Mouse (Mus musculus): Measurements from ENCODE around the gene Grm4.
A peak's percentile ranks its signal among the peaks of the same experiment; 100 is the strongest.

The Grm4 gene

GRCm38 (mm10) chr17:27445364-27446075 is 75.7 kb downstream of the Grm4 start:
- DNase-seq: no peak

DNA sequence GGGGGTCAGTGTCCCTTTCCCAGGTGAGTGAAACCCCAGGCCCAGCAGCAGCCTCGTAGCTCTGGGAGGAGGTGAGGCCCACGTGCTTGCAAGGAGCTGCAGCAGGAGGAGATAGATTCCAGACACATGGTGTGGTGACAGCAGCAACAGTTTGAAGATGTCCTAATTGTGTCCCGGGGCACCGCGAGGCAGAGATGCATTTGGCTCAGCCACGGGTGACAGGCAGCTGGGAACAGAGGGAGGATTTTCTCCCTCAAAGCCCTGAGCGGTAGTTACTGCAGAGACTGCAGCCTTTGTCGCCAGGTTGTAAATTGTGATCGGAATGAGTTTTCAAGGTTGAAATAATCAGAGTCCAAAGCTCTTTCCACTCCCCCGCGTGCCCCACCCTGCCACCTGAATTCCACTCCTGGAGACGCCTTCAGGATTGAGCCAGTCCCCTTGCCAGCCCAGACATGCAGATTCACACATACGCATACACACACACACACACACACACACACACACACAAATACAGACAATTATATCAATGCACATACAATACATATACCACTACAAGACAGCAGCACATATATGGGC is 78.6 kb downstream of the Grm4 start:
- no peak for DNase-seq

DNA sequence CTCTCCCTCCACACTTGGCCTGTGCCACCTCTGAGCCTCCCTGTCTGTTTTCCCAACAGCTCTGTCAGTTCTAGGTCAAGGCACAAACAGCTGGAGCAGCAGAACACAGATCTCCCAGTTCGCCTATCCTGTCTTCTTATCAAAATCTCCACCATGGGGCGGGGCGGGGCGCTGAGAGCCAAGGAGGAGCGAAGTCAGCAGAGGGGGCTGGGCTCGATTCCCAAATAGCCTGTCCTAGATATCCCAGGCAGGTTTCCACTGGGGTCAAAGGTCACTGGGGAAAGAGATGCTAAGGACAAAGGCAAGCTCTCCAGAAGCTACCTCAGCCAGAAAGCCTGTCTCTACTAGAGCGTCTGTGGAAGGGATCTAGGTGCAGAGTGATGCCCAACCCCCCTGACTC is 79.4 kb downstream of the Grm4 start:
- no peak for DNase-seq

GRCm38 (mm10) chr17:27435799-27436198 is 85.4 kb downstream of the Grm4 start:
- DNase-seq: no peak

- peak; percentile 72 to 73 for DNase-seq
Measured at GRCm38 (mm10) chr17:27435225-27435624, 86.0 kb downstream of the Grm4 start.

GRCm38 (mm10) chr17:27434066-27434465 is 87.1 kb downstream of the Grm4 start:
- peak in 1 of 2 experiments; percentile 37 for DNase-seq

DNA sequence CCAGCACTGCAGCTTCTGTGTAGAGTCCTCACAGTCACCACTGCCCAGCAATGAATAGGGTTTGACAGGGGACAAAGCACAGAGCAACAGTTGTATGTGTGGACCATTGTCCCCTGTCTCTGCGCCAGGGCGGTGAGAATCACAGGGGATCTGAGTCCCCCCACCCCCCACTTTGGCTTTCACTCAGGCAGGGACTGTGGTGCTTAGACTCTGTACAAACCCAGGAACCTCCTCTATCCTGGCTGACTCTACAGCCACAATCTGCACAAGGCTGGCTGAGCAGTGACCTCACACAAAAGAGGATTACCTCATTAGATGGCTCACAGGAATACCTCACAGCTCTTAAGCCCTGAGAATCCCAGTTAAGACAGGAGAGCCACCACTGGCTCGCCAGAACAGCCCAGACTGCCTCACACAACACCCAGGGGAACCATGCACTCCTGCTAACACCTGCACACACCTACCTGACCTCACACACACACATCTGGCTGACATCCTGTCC is 88.0 kb downstream of the Grm4 start:
- peak in 1 of 2 experiments; percentile 14 for DNase-seq

DNA sequence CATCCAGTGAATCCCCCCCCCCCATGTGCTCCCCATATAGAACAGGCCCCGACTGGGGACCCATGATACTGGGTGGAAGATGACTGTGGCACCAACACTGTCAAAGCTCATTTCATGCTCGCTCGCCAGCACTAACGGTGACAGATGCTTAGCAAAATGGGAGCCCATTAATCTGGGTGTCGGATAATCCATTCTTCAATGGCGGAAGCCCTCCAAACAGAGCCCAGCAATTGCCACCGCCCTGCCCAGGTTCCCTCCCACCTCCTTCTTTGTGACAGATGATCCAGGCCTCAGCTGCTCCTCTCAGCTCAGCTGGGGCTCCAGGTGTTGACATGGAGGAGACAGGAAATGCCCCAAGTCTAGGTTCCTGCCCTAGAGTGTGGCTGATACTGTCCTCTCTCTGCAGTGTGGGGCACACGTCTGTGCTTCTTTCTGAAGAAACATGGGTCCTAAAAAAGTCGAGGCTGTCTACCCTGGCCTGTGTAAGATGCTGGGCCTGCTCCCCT is 89.0 kb downstream of the Grm4 start:
- DNase-seq: no peak

- DNase-seq: peak in 1 of 2 experiments; percentile 25
Measured at GRCm38 (mm10) chr17:27431049-27431839, 90.0 kb downstream of the Grm4 start.

DNA sequence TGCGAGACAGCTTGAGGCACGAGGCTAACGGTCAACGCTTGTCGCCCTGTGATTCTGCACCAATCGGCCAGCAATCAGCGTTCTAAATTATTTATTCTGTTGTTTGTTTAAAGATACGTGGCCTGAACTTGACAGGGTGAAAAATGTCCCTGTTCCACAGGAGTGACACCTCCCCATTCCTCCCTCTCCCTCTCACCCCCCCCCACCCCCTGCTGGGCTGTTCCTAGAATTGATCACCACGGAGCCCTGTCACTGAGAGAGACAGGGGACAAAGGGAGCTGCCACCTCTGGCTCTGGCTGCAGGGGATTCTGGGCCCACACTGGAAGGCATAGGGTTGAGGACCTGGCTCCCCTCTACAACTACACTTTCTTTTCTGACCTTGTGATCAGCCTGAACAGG is 91.4 kb downstream of the Grm4 start:
- no peak for DNase-seq

DNA sequence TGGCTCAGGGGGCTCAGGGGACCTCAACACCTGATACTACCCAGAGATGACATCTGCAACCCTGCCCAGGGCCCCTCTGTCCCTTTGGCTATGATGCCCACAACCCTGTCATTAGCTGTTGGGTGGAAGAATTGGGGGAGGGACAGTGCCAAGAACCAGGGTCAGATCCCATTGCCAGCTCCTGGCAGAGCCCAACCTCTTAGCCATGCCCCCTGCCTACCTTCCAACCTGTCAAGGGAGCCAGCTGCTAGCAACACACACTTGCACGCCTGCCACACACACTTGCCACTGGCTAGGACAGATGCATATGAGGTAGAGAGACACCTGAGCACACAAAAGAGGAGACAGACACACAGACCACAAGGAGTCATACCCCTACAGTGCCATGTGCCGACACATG is 96.2 kb downstream of the Grm4 start:
- no peak for DNase-seq

DNA sequence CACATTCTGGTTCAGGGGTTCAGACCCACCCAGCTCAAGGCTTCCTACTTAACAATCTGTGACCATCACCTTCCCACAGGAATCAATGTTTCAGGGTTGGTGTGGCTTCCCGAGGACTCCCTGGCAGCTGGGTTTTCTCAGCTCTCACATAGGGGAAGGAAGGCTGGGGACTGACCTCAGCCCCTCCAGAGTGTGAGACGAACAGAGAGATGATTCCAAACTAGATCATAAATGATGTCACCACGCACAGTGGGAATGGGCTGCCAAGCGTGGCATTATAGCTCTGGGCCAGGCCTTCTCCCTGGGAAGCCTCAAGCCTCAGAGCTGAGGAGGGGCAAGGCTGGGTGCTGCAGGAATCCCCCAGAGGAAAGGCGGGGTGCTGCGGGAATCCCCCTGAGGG is 96.8 kb downstream of the Grm4 start:
- DNase-seq: peak in 1 of 2 experiments; percentile 39

GRCm38 (mm10) chr17:27422726-27423381 is 98.3 kb downstream of the Grm4 start:
- peak; percentile 85 to 88 for DNase-seq

DNA sequence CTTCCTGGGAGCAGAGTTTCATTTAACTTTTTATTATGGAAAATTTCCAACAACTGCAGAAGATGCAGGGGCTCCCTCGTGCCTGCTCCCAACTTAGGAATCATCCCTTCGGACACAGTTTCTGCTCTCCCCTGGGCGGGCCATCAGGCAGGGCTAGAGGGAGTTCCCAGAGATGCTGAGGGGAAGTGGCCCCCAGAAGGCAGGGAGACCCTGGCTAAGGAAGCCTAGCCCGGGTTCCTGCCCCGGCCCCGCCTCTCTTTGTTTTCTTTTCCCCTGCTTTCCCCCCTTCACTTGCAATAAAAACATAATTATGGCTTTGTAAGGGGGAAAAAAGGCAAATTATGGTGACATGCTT is 98.9 kb downstream of the Grm4 start:
- DNase-seq: no peak

GRCm38 (mm10) chr17:27421837-27422236 is 99.4 kb downstream of the Grm4 start:
- peak in 1 of 2 experiments; percentile 36 for DNase-seq

DNA sequence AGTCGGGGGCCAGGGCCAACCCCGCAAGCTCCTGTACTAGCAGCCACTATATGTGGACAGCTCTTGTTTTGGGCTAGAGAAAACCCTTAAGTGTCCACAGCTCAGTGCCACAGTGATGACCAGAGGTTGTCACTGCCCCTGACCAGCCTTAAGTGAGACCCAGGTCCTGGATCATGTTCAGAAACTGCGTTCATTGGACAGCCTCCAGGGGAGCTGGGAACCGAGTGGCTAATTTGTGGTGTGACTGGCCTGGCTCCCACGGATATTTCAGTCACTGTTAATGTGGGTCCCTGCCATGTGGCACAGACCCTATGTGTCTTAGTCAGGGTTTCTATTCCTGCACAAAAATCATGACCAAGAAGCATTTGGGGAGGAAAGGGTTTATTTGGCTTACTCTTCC is 112.2 kb downstream of the Grm4 start:
- DNase-seq: no peak

DNA sequence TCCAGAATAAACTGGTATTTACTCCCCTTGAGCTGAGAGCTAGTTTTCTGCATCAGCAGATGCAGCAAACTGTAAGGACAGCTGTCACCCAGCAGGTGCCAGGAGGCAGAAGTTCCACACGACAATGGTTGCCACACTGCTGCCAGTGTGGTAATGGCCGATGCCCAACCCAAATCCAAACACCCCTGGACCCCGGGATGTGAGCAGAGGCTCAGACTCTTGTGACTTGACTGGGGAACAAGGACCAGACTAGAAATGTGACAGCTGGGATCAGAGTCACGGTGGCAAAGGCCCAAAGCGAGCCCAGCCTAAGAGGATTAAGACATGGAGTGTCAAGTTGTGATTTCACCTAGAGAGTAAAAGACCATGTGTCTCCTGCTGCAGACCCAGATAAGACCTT is 112.7 kb downstream of the Grm4 start:
- peak in 1 of 2 experiments; percentile 25 for DNase-seq

GRCm38 (mm10) chr17:27406956-27407355 is 114.2 kb downstream of the Grm4 start:
- DNase-seq: peak in 1 of 2 experiments; percentile 30

DNA sequence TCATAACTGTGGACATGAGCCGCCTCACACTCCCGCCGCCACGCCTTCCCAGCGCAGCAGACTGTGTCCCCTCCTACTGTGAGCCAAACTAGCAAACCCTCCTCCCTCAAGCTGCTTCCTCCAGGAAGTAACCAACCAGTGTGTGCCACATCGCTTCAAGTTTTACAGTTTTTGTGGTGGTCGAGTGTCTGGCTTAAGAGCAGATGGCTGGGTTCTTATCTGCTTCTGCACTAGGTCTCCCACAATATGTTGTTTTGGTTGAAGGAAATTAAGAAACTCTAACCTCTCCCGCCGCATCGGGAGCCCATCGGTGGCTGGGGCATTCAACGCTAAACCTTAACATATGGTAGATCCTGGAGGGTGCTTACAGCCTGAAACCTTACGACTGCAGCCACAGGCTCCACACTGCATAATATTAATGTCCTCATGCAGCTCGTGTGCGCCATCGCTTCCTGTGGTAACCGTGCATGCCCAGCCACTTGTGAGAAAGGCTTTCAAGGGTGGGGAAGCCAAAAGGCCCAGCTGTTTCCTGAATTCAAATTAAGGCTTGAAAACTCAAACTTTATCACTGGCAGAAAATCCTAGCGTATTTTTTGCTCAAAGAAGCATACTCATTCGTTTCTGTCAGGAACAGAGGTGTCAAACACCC is 115.7 kb downstream of the Grm4 start:
- no peak for DNase-seq

DNA sequence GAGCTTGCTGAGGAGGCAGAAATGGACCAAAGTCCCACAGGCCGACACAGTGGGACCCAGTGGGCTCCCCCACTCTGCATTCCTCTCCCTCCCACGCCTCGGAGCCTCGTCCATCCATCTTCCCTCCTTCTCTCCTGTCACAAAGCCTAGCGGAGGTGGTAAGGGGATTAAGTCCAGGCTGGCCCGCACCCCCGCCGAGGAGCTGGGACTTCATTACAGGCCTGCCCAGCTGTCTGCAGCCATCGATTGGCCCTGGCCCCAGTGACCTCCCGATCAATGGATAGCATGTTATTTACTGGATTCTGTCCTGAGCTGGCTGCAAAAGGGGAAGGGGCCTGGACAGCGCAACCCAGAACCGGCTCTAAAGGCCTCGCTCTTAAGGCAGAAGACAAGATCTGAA is 120.0 kb downstream of the Grm4 start:
- no peak for DNase-seq

- no peak for DNase-seq
Measured at GRCm38 (mm10) chr17:27393931-27394330, 127.3 kb downstream of the Grm4 start.

GRCm38 (mm10) chr17:27393432-27393831 is 127.8 kb downstream of the Grm4 start:
- DNase-seq: no peak

- DNase-seq: no peak
Measured at GRCm38 (mm10) chr17:27392918-27393317, 128.3 kb downstream of the Grm4 start.

Data from cerebellum, adult 18-20 months (tissue).